Comparison of ENCODE assay signal across 16 mouse cellular contexts in genomic region chr5:33203171-33203565, GRCm38 (mm10). TPM values are rescaled to one million over a fixed set of nuclear protein-coding genes. Genes with fewer than 3 reads are reported as not detected.
A peak's percentile ranks its signal among the peaks of the same experiment; 100 is the strongest.
DNase-seq lines count a peak whose midpoint lies in the region; ATAC-seq and TF ChIP-seq lines count a peak whose summit lies in the region.
"Had no signal": no experiment of that assay in that cellular context is flagged by ENCODE, and none has a peak within 500 bp of the region (broad histone marks: within the 10 kb centered on the region; RNA-seq: fewer than 3 reads in every experiment).

No protein-coding gene starts in this region.

- no peak for TF ChIP-seq POLR2A in limb, embryonic 14.5 days (IDR thresholded peaks at IDR 0.05; ENCODE audit: borderline replicate concordance, extremely low read depth, insufficient read depth, insufficient read length)
- no peak for TF ChIP-seq POLR2A in myocyte (IDR thresholded peaks at IDR 0.05; ENCODE audit: insufficient read length, low read depth)

- no peak overlapping the region for H3K4me2 ChIP-seq in limb, embryonic 14.5 days (replicated peaks; ENCODE audit: low read depth, low read length, severe bottlenecking)
- H3K4me2 ChIP-seq in myocyte (ENCODE audit: low read depth), result no peak overlapping the region

- peak; percentile 72 for DNase-seq in heart, adult 11 months
- no peak for DNase-seq in heart, postnatal 25 days (ENCODE audit: low spot score)
- DNase-seq in limb, embryonic 14.5 days (ENCODE audit: low spot score), result no peak
- no peak for DNase-seq in limb, embryonic 10.5 days (ENCODE audit: low spot score)
- no peak for DNase-seq in G1E (ENCODE audit: low spot score)
- no peak for DNase-seq in layer of hippocampus, postnatal 14 days (ENCODE audit: low spot score in 2 of 2)

- no peak overlapping the region for H3K4me3 ChIP-seq in limb, embryonic 14.5 days (replicated peaks; ENCODE audit: low read length)
- no peak overlapping the region for H3K4me3 ChIP-seq in limb, embryonic 10.5 days
- H3K4me3 ChIP-seq in G1E (ENCODE audit: low read depth, low read length) (peak overlapping the region; percentile 62; the same call in 1 of the 2 replicates), myocyte (peak overlapping the region; percentile 1)
- H3K4me3 ChIP-seq: forebrain, embryonic 13.5 days; hindbrain, embryonic 12.5 days; hindbrain, embryonic 15.5 days had no signal

- 0 out of 2 replicates have a peak overlapping the region, but pooled peaks have one; percentile 2 for H3K9ac ChIP-seq in limb, embryonic 14.5 days (ENCODE audit: low read depth, low read length, severe bottlenecking)
- H3K9ac ChIP-seq: forebrain, embryonic 13.5 days; heart, embryonic 12.5 days; heart, embryonic 15.5 days; hindbrain, embryonic 12.5 days; hindbrain, embryonic 15.5 days had no signal

- H3K4me1 ChIP-seq in limb, embryonic 14.5 days (ENCODE audit: control insufficient read depth, insufficient read depth, low read length), result no peaks in the 10 kb centered on the region
- H3K4me1 ChIP-seq in limb, embryonic 10.5 days, result 0 out of 2 replicates have a peak, but pooled peaks cover 2% of the 10 kb centered on the region
- peaks cover 66% of the 10 kb centered on the region for H3K4me1 ChIP-seq in G1E (ENCODE audit: insufficient read depth, low read depth, low read length)
- H3K4me1 ChIP-seq: embryonic facial prominence, embryonic 10.5 days; embryonic facial prominence, embryonic 13.5 days; forebrain, embryonic 13.5 days; hindbrain, embryonic 15.5 days had no signal

- intact Hi-C loops in heart, postnatal 25 days (cut with DNase I), result loop anchor here (1.0 to 5.0 kb wide), 4 partner anchors 44 to 169 kb away; no protein-coding TSS in a partner anchor

- no peak for TF ChIP-seq CTCF in G1E (IDR thresholded peaks at IDR 0.05; ENCODE audit: low read depth, low read length)

- 71% methylated on average over 6 of the region's 6 CpGs for WGBS in limb, embryonic 14.5 days
- 88% methylated on average over 6 of the region's 6 CpGs for WGBS in limb, embryonic 10.5 days

- H3K27ac ChIP-seq in limb, embryonic 14.5 days (replicated peaks; ENCODE audit: low read depth, low read length), result no peak overlapping the region
- H3K27ac ChIP-seq in limb, embryonic 10.5 days, result no peak overlapping the region
- H3K27ac ChIP-seq: embryonic facial prominence, embryonic 10.5 days; embryonic facial prominence, embryonic 13.5 days; forebrain, embryonic 10.5 days; forebrain, embryonic 13.5 days; heart, embryonic 15.5 days; hindbrain, embryonic 12.5 days; hindbrain, embryonic 15.5 days had no signal

- ATAC-seq in limb, embryonic 14.5 days (ENCODE audit: low FRiP score, low read depth), result no peak
- ATAC-seq in G1E (ENCODE audit: extremely low read depth, insufficient number of reproducible peaks, low FRiP score, poor library complexity, severe bottlenecking), result no peak

- no peak overlapping the region for H3ac ChIP-seq in myocyte (ENCODE audit: control insufficient read depth, insufficient read length)

- H3K79me2 ChIP-seq in myocyte (ENCODE audit: control insufficient read depth, insufficient read depth), result no peaks in the 10 kb centered on the region

- H3K36me3 ChIP-seq in limb, embryonic 14.5 days (ENCODE audit: control insufficient read depth, insufficient read depth, low read length), result no peaks in the 10 kb centered on the region
- no peaks in the 10 kb centered on the region for H3K36me3 ChIP-seq in limb, embryonic 10.5 days
- no peaks in the 10 kb centered on the region for H3K36me3 ChIP-seq in G1E (replicated peaks)
- H3K36me3 ChIP-seq in myocyte (ENCODE audit: control insufficient read depth, insufficient read depth), result no peaks in the 10 kb centered on the region
- H3K36me3 ChIP-seq: embryonic facial prominence, embryonic 10.5 days; embryonic facial prominence, embryonic 13.5 days; forebrain, embryonic 10.5 days; heart, embryonic 12.5 days; heart, embryonic 15.5 days; hindbrain, embryonic 12.5 days; hindbrain, embryonic 15.5 days had no signal

- no peaks in the 10 kb centered on the region for H3K27me3 ChIP-seq in limb, embryonic 14.5 days (ENCODE audit: control insufficient read depth, insufficient read depth, low read length)
- no peaks in the 10 kb centered on the region for H3K27me3 ChIP-seq in limb, embryonic 10.5 days (ENCODE audit: low read depth, poor library complexity, severe bottlenecking)
- H3K27me3 ChIP-seq in G1E (ENCODE audit: insufficient read depth, low read length) (no peaks in the 10 kb centered on the region; the same call in 1 of the 2 replicates), myocyte (ENCODE audit: control insufficient read depth, insufficient read depth, insufficient read length) (peaks cover 24% of the 10 kb centered on the region)
- H3K27me3 ChIP-seq: forebrain, embryonic 13.5 days; heart, embryonic 12.5 days; hindbrain, embryonic 12.5 days; hindbrain, embryonic 15.5 days had no signal

- H3K9me3 ChIP-seq in limb, embryonic 14.5 days (ENCODE audit: control insufficient read depth, low read length), result no peaks in the 10 kb centered on the region
- H3K9me3 ChIP-seq in limb, embryonic 10.5 days (replicated peaks), result no peaks in the 10 kb centered on the region
- H3K9me3 ChIP-seq in G1E (replicated peaks), result no peaks in the 10 kb centered on the region
- H3K9me3 ChIP-seq: embryonic facial prominence, embryonic 10.5 days; embryonic facial prominence, embryonic 13.5 days; forebrain, embryonic 10.5 days; forebrain, embryonic 13.5 days; heart, embryonic 12.5 days; heart, embryonic 15.5 days; hindbrain, embryonic 12.5 days; hindbrain, embryonic 15.5 days had no signal

TF ChIP-seq in myocyte, 11 proteins besides CTCF, POLR2A, EP300 and RAD21:
- TF ChIP-seq MYOD1 (IDR thresholded peaks at IDR 0.05; ENCODE audit: control insufficient read depth in 1 of 3, insufficient read length in 2 of 3, low read depth in 2 of 3) (no peak), E2F4 (IDR thresholded peaks at IDR 0.05; ENCODE audit: insufficient read depth) (no peak), SRF (IDR thresholded peaks at IDR 0.05; ENCODE audit: control insufficient read depth, insufficient read length, low read depth) (no peak), MAX (IDR thresholded peaks at IDR 0.05; ENCODE audit: low read depth) (no peak), TCF12 (IDR thresholded peaks at IDR 0.05; ENCODE audit: insufficient read depth, poor library complexity, severe bottlenecking) (no peak), POLR2AphosphoS2 (IDR thresholded peaks at IDR 0.05; ENCODE audit: insufficient read length, low read depth) (no peak), USF1 (IDR thresholded peaks at IDR 0.05; ENCODE audit: low read depth) (no peak), TCF3 (IDR thresholded peaks at IDR 0.05; ENCODE audit: insufficient read length, low read depth) (no peak), MYOG (IDR thresholded peaks at IDR 0.05; ENCODE audit: control insufficient read depth in 1 of 3, insufficient read depth in 1 of 3, insufficient read length in 2 of 3, low read depth in 2 of 3) (no peak)

RNA-seq across cellular contexts. Expression of gene Spon2, which starts 15.1 kb away (rescaled TPM):
- 10 to 100 TPM in 1 of 2 experiments, 1 to 10 TPM in 1; 3.4 to 13.6 TPM for total RNA-seq in heart, postnatal 25 days (2021)
- 26.0 and 28.8 TPM in 2 replicates for polyA plus RNA-seq in limb, embryonic 14.5 days (2012; rRNA removed)
- polyA plus RNA-seq in limb, embryonic 14.5 days (2014; fragmentation: Nextera tagmentation; extraction: Ambion mirVana), result 23.1 and 23.9 TPM in 2 replicates
- 2.8 TPM in 2 replicates for polyA plus RNA-seq in limb, embryonic 10.5 days (2016; fragmentation: Nextera tagmentation; extraction: Ambion mirVana)
- total RNA-seq in G1E (2014; fragmentation: Nextera tagmentation), result not detected in 2 replicates
- 0.17 and 0.22 TPM in 2 replicates for total RNA-seq in G1E (2017)
- polyA plus RNA-seq in G1E (2012), result 0.03 and 0.04 TPM in 2 replicates
- polyA plus RNA-seq in myocyte (2012; fragmentation: generic; extraction: Trizol), result 5.5 TPM
- under 1 TPM; 0.21 to 0.30 TPM for total RNA-seq in layer of hippocampus, postnatal 14 days (2021)
- total RNA-seq: granulocyte monocyte progenitor cell, adult 5-6 weeks had no signal

Comparison
In these comparisons a context has a peak if more than half of its experiments do, and no peak if none do; other contexts are left out.
1. H3K4me3 ChIP-seq: peak in G1E (single experiment) and myocyte (single experiment); none in limb, embryonic 14.5 days (single experiment) and limb, embryonic 10.5 days (single experiment).